Mouse (Mus musculus): ENCODE results near the gene Fam114a1. TPM values are rescaled to one million over a fixed set of nuclear protein-coding genes. Genes with fewer than 3 reads are reported as not detected.
A peak's percentile ranks its signal among the peaks of the same experiment; 100 is the strongest.

Fam114a1 gene
- total RNA-seq, 2 experiments from 2014 or later, result 5.2 to 5.8 TPM

- DNase-seq (ENCODE audit: extremely low spot score in 1 of 2, low spot score in 1 of 2), result no peak
These were observed 80.0 kb downstream of the Fam114a1 start for GRCm38 (mm10) chr5:65049880-65050279.

- DNase-seq (ENCODE audit: extremely low spot score in 1 of 2, low spot score in 1 of 2), result no peak
These were observed 81.6 kb downstream of the Fam114a1 start for GRCm38 (mm10) chr5:65051513-65051912.

GRCm38 (mm10) chr5:65057596-65057995, 87.7 kb downstream of the Fam114a1 start:
- no peak for DNase-seq (ENCODE audit: extremely low spot score in 1 of 2, low spot score in 1 of 2)

GRCm38 (mm10) chr5:65059806-65060205, 89.9 kb downstream of the Fam114a1 start:
- no peak for DNase-seq (ENCODE audit: extremely low spot score in 1 of 2, low spot score in 1 of 2)

DNA sequence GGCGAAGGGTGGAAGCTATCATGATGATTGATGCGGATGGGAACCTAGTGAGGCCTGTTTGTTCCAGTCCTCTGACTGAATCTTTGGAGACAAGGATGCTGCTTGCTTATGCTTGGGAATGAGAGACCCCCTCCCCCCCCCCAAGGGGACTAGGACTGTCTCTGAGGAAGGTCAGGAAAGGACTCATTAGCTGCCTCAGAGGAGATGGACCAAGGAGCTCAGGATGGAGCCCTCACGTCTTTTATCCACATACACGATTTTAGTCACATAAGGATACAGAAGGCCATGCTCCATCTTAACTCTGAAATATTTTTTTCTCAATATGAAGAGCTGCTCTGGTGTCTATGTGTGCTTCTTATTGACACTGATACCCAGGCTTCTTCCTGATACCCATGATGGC, 92.4 kb downstream of the Fam114a1 start:
- no peak for DNase-seq (ENCODE audit: extremely low spot score in 1 of 2, low spot score in 1 of 2)

DNA sequence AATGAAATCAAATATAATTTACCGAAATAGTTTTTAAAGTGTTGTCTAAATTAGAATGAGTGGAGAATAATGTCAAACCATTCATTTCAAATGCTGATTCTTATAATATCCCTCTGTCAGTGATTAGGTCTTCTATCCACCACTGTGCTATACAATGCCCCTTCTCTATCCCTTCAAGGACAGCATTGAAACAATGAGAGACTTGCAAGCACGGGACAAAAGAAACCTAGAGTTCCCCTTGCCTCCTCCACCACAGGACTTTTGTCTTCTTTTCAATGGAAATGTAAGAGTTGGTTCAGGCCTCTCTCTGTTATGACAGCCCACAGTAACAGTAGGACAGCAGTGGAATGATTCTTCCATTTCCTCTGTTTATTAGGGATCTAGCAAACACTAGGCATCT, 93.4 kb downstream of the Fam114a1 start:
- DNase-seq (ENCODE audit: extremely low spot score in 1 of 2, low spot score in 1 of 2), result no peak

- DNase-seq (ENCODE audit: extremely low spot score in 1 of 2, low spot score in 1 of 2), result no peak
These were observed 98.3 kb downstream of the Fam114a1 start for GRCm38 (mm10) chr5:65068166-65068565.

DNA sequence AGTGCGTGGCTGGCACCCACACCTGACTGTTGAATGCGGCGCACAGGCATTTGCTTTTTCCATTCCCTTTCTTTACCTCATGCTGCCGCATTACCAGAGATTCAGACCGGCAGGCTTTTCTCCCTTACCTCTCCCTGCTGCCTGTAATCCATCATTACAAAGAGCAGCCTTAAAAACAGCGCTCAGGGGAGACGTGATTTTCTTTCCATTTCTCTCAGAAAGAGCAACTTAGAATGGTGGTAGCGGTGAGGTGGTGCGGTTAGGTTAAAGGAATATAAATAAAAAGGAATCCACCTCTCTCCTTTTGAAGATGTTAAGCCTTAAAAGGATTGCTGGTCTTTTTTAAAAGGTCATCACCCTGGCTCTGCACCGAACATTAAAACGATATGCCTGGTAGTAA, 100.0 kb downstream of the Fam114a1 start:
- no peak for DNase-seq (ENCODE audit: extremely low spot score in 1 of 2, low spot score in 1 of 2)

- DNase-seq (ENCODE audit: extremely low spot score in 1 of 2, low spot score in 1 of 2), result no peak
These were observed 101.8 kb downstream of the Fam114a1 start for GRCm38 (mm10) chr5:65071689-65072118.

GRCm38 (mm10) chr5:65073247-65073646, 103.4 kb downstream of the Fam114a1 start:
- DNase-seq (ENCODE audit: extremely low spot score in 1 of 2, low spot score in 1 of 2), result no peak

DNA sequence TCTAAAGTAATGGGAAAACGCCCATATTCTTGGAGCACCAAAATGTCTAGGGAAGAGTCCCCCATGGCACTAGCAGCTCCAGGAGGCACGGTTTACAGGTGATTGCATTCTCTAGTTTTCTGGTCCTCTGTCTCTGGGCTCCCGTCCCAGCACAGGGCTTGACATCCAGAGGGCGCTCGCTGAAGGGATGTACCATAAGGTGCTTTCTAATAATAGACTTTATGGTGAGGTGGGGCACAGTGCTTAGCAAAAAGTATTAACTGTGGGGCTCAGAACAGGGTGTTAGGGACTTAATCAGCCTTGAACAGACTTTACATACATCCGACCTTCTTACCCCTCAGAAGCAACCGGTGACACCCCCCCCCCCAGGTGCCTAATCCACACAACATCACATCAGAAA, 104.8 kb downstream of the Fam114a1 start:
- no peak for DNase-seq (ENCODE audit: extremely low spot score in 1 of 2, low spot score in 1 of 2)

- DNase-seq (ENCODE audit: extremely low spot score in 1 of 2, low spot score in 1 of 2), result no peak
These were observed 106.2 kb downstream of the Fam114a1 start for GRCm38 (mm10) chr5:65076087-65076486.

DNA sequence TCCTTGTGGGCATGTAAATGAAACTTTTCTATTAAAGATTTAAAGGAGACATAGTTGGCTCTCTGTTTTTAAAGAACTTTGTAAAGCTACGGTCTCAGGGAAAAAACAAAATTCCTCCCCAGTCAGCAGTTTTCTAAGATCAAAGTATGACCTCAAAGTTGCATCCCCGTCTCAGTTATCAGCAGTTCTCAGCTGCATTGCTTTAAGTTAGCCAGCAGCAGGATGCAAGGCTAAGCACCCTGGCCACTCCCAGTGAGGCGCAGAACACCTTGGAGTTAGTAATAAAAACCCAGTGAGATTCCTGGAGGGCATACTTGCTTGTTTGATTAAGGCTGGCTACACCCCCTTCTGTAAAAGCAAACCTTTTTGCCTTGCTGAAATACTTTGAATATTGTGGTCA, 106.9 kb downstream of the Fam114a1 start:
- no peak for DNase-seq (ENCODE audit: extremely low spot score in 1 of 2, low spot score in 1 of 2)

DNA sequence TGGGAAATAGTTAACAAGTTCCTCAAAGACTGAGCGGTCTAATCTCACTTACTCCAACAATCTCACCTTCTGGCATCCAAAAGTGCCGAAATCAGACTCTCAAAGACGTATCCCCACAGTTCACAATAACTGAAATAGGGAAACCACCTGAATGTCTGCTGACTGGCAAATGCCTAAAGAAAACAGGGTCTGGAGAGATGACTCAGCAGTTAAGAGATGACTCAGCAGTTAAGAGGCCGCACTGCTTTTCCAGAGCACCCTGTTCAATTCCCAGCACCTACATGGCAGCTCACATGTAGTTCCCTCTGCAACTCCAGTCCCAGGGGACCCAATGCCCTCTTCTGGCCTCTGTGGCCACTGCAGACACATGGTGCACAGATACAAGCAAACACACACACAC, 108.2 kb downstream of the Fam114a1 start:
- no peak for DNase-seq (ENCODE audit: extremely low spot score in 1 of 2, low spot score in 1 of 2)

DNA sequence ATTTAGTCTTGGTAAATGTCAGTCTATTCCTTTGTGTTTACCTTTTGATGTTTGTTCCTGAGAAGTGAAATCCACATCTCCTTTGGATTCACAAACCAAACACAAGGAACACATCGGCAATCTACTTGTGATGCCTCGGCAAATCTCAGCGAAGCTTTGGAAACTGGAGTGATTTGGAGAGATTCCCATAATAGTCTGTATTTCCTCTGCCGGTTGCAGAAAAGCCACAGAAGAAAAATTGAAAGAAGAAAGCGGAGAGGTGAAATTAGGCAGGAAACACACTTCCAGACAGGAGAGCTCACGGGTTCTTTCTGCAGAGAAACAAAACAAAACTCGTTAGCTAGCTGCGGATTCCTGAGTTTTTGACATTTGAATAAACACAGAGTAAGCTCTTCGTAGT, 110.0 kb downstream of the Fam114a1 start:
- DNase-seq (ENCODE audit: extremely low spot score in 1 of 2, low spot score in 1 of 2), result peak in 1 of 2 experiments; percentile 17

DNA sequence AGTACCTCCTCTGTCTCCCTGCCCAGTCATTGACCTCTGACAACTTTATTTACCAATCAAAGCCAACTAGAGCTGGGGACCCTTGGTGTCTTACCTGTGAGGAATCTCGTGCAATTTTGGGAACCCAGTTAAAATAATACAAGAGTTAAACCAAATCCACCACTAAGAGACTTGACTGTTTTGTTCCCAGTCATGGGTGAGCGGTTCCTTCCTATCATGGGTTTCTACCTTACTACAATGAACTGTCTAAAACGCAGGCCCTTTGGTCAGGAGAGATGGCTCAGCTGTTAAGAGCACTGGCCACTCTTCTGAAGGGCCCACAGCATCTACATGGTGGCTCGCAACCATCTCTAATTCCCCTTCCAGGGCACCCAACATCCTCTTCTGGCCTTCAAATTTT, 112.0 kb downstream of the Fam114a1 start:
- no peak for DNase-seq (ENCODE audit: extremely low spot score in 1 of 2, low spot score in 1 of 2)

- DNase-seq (ENCODE audit: extremely low spot score in 1 of 2, low spot score in 1 of 2), result no peak
These were observed 116.7 kb downstream of the Fam114a1 start for GRCm38 (mm10) chr5:65086522-65086921.

DNA sequence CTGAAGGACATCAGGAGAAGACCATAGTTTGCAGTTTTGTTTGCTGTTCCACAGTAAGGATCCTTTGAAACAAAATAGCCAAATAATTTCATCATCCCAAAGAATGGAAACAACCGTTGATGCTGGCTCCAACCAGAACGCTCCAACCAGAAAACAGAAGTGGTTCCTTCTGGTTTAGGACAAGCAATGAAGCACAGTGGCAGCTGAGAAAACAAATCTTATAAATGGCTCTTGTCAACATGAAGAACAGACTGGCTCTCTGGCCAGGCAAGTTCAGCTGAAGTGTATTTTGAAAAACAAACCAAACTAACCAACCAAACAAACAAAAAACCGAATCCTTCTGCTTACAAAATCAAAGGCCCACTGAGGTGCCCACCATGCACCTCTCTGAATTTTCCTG, 119.8 kb downstream of the Fam114a1 start:
- no peak for DNase-seq (ENCODE audit: extremely low spot score in 1 of 2, low spot score in 1 of 2)

DNA sequence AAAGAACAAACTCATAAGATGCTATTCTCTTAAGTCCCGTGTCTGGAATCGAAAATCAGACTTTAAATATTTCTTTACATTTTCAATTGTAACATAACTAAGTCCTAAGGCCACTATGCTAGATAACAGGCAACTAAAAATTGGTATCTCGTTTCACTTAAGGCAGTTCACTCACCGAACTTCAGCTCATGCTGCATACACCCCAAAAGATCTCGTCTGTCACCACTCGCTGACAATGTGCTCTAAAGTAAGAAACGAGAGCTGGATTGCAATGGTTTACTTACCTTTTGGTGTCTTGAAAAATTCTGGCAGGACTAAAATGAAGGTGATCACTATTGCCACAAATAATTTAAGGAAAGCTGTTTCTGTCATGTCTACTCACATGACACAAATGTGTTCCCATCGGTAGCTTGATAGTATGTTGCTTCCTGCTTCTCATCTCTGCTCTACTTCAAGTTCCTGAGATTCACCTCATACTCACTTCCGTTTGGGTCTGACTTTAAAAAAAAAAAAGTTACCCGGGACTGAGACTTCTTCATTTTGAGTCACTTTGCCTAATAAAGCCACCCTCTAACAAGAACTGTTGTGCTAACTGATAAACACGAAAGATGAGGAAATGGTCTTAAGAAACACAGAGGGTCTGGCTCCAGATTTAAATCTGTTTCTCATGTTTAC, 121.5 kb downstream of the Fam114a1 start:
- DNase-seq (ENCODE audit: extremely low spot score in 1 of 2, low spot score in 1 of 2), result no peak

Measured in layer of hippocampus, postnatal 25 days (tissue).